Comparison of ENCODE assay signal across 9 mouse cellular contexts in the genomic region with DNA sequence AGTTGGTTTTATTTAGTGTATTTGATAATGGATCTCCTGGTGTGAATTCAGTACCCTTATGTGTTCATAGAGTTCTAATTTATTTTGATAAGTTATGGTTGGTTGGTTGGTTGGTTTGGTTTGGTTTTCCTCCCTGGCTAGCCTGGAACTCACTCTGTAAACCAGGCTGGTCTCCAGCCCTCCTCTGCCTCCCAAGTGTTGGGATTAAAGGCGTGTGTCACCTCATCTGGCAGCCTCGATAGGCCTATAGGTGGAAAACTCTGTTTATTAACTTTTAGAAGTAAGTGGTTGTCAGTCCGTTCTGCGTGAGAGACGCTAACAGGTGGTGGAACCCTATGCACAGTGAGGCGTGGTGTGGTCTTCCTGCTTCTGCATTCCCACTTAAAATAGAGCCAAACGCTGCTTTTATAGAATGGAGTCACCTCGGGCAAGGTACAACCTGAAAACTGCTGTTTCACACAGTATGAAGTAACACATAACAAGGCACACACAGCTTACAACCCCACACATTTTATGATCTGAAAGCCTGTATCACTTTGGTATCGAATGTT. TPM values are rescaled to one million over a fixed set of nuclear protein-coding genes. Genes with fewer than 3 reads are reported as not detected.
DNase-seq lines count a peak whose midpoint lies in the region; ATAC-seq and TF ChIP-seq lines count a peak whose summit lies in the region.
"Had no signal": no experiment of that assay in that cellular context is flagged by ENCODE, and none has a peak within 500 bp of the region (broad histone marks: within the 10 kb centered on the region; RNA-seq: fewer than 3 reads in every experiment).

No protein-coding gene starts in this region.

- no peak for TF ChIP-seq POLR2A in heart, adult 2 months (IDR thresholded peaks at IDR 0.05; ENCODE audit: insufficient read depth, low read depth, low read length)
- TF ChIP-seq POLR2A in limb, embryonic 14.5 days (IDR thresholded peaks at IDR 0.05; ENCODE audit: borderline replicate concordance, extremely low read depth, insufficient read depth, insufficient read length), result no peak

- 91% methylated on average over 9 of the region's 9 CpGs for WGBS in heart, adult 2 months
- 92% methylated on average over 9 of the region's 9 CpGs for WGBS in neural tube, embryonic 12.5 days
- WGBS in limb, embryonic 14.5 days, result 83% methylated on average over 9 of the region's 9 CpGs
- 91% methylated on average over 9 of the region's 9 CpGs for WGBS in stomach, embryonic 15.5 days

- no peaks in the 10 kb centered on the region for H3K27me3 ChIP-seq in heart, adult 2 months (ENCODE audit: control insufficient read depth, insufficient read depth, low read length)
- no peaks in the 10 kb centered on the region for H3K27me3 ChIP-seq in neural tube, embryonic 12.5 days (replicated peaks)
- H3K27me3 ChIP-seq in limb, embryonic 14.5 days (ENCODE audit: control insufficient read depth, insufficient read depth, low read length), result no peaks in the 10 kb centered on the region
- no peaks in the 10 kb centered on the region for H3K27me3 ChIP-seq in stomach, embryonic 15.5 days (replicated peaks)

- H3K9ac ChIP-seq in heart, adult 2 months (ENCODE audit: low read depth, low read length), result no peak overlapping the region
- H3K9ac ChIP-seq in neural tube, embryonic 12.5 days, result no peak overlapping the region
- no peak overlapping the region for H3K9ac ChIP-seq in limb, embryonic 14.5 days (ENCODE audit: low read depth, low read length, severe bottlenecking)
- no peak overlapping the region for H3K9ac ChIP-seq in stomach, embryonic 15.5 days

- no peak for TF ChIP-seq CTCF in heart, adult 2 months (IDR thresholded peaks at IDR 0.05)

- intact Hi-C loops in heart, adult 2 months (cut with DNase I), result no loop called here
- intact Hi-C loops in heart, postnatal 10 days (cut with DNase I), result no loop called here

- H3K27ac ChIP-seq in heart, adult 2 months, result peak overlapping the region; percentile 99
- H3K27ac ChIP-seq in neural tube, embryonic 12.5 days, result no peak overlapping the region
- no peak overlapping the region for H3K27ac ChIP-seq in limb, embryonic 14.5 days (replicated peaks; ENCODE audit: low read depth, low read length)
- H3K27ac ChIP-seq in stomach, embryonic 15.5 days, result no peak overlapping the region

- ATAC-seq in neural tube, embryonic 12.5 days (ENCODE audit: low FRiP score, low read depth), result no peak
- no peak for ATAC-seq in limb, embryonic 14.5 days (ENCODE audit: low FRiP score, low read depth)
- ATAC-seq in stomach, embryonic 15.5 days (ENCODE audit: insufficient read depth, low FRiP score, low read depth), result no peak

- H3K4me3 ChIP-seq in heart, adult 2 months, result no peak overlapping the region
- no peak overlapping the region for H3K4me3 ChIP-seq in neural tube, embryonic 12.5 days
- no peak overlapping the region for H3K4me3 ChIP-seq in limb, embryonic 14.5 days (replicated peaks; ENCODE audit: low read length)
- H3K4me3 ChIP-seq in stomach, embryonic 15.5 days (replicated peaks), result no peak overlapping the region

- H3K79me2 ChIP-seq in heart, adult 2 months (replicated peaks; ENCODE audit: control insufficient read depth, insufficient read depth, low read length), result no peaks in the 10 kb centered on the region

- H3K4me1 ChIP-seq in heart, adult 2 months (ENCODE audit: control insufficient read depth, insufficient read depth, low read length), result peaks cover 4% of the 10 kb centered on the region
- H3K4me1 ChIP-seq in neural tube, embryonic 12.5 days, result peaks cover 19% of the 10 kb centered on the region
- H3K4me1 ChIP-seq in limb, embryonic 14.5 days (ENCODE audit: control insufficient read depth, insufficient read depth, low read length), result peaks cover 13% of the 10 kb centered on the region
- H3K4me1 ChIP-seq in stomach, embryonic 15.5 days, result peaks cover 9% of the 10 kb centered on the region

- no peaks in the 10 kb centered on the region for H3K36me3 ChIP-seq in heart, adult 2 months (ENCODE audit: control insufficient read depth, insufficient read depth, low read length)
- no peaks in the 10 kb centered on the region for H3K36me3 ChIP-seq in neural tube, embryonic 12.5 days
- no peaks in the 10 kb centered on the region for H3K36me3 ChIP-seq in limb, embryonic 14.5 days (ENCODE audit: control insufficient read depth, insufficient read depth, low read length)
- H3K36me3 ChIP-seq in stomach, embryonic 15.5 days, result no peaks in the 10 kb centered on the region

- no peak for DNase-seq in heart, adult 2 months
- DNase-seq in heart, postnatal 10 days, result no peak
- DNase-seq in neural tube, embryonic 10.5 days (ENCODE audit: extremely low spot score, low spot score), result no peak
- no peak for DNase-seq in limb, embryonic 14.5 days (ENCODE audit: low spot score)
- no peak for DNase-seq in layer of hippocampus, postnatal 36 days
- DNase-seq in ovary, postnatal 36 days (ENCODE audit: low spot score), result no peak
- DNase-seq: adrenal gland, postnatal 14 days had no signal

- peak overlapping the region; percentile 69 for H3K4me2 ChIP-seq in neural tube, embryonic 12.5 days (replicated peaks)
- H3K4me2 ChIP-seq in limb, embryonic 14.5 days (replicated peaks; ENCODE audit: low read depth, low read length, severe bottlenecking), result peak overlapping the region; percentile 71; the same call in 1 of the 2 replicates
- peak overlapping the region; percentile 69 for H3K4me2 ChIP-seq in stomach, embryonic 15.5 days

- H3K9me3 ChIP-seq in neural tube, embryonic 12.5 days, result no peaks in the 10 kb centered on the region
- no peaks in the 10 kb centered on the region for H3K9me3 ChIP-seq in limb, embryonic 14.5 days (ENCODE audit: control insufficient read depth, low read length)
- no peaks in the 10 kb centered on the region for H3K9me3 ChIP-seq in stomach, embryonic 15.5 days

- TF ChIP-seq EP300 in heart, adult 2 months (IDR thresholded peaks at IDR 0.05; ENCODE audit: insufficient read depth, low read depth, low read length), result no peak

RNA-seq across cellular contexts. Expression of gene BC004004, which starts 1.6 kb away (rescaled TPM):
- total RNA-seq in heart, adult 2 months (2021), result 100 to 1,000 TPM; 264 to 318 TPM
- polyA plus RNA-seq in heart, adult 2 months (2012; rRNA removed), result 184 and 264 TPM in 2 replicates
- 100 to 1,000 TPM; 193 to 194 TPM for total RNA-seq in heart, postnatal 10 days (2021)
- polyA plus RNA-seq in neural tube, embryonic 12.5 days (2016; fragmentation: Nextera tagmentation; extraction: Ambion mirVana), result 74.8 and 75.3 TPM in 2 replicates
- polyA plus RNA-seq in limb, embryonic 14.5 days (2012; rRNA removed), result 58.7 and 64.6 TPM in 2 replicates
- polyA plus RNA-seq in limb, embryonic 14.5 days (2014; fragmentation: Nextera tagmentation; extraction: Ambion mirVana), result 85.3 and 87.6 TPM in 2 replicates
- 81.6 and 87.1 TPM in 2 replicates for polyA plus RNA-seq in stomach, embryonic 15.5 days (2015; fragmentation: Nextera tagmentation; extraction: Ambion mirVana)
- 10 to 100 TPM; 77.6 to 80.4 TPM for total RNA-seq in layer of hippocampus, postnatal 36 days (2021)

RNA-seq across cellular contexts. Expression of gene Ppil1, which starts 6.2 kb away (rescaled TPM):
- 10 to 100 TPM; 28.4 to 31.1 TPM for total RNA-seq in heart, adult 2 months (2021)
- polyA plus RNA-seq in heart, adult 2 months (2012; rRNA removed), result 33.2 and 41.7 TPM in 2 replicates
- total RNA-seq in heart, postnatal 10 days (2021), result 10 to 100 TPM; 31.2 to 34.1 TPM
- polyA plus RNA-seq in neural tube, embryonic 12.5 days (2016; fragmentation: Nextera tagmentation; extraction: Ambion mirVana), result 117 and 125 TPM in 2 replicates
- polyA plus RNA-seq in limb, embryonic 14.5 days (2012; rRNA removed), result 76.5 and 78.5 TPM in 2 replicates
- polyA plus RNA-seq in limb, embryonic 14.5 days (2014; fragmentation: Nextera tagmentation; extraction: Ambion mirVana), result 130 and 132 TPM in 2 replicates
- 148 and 150 TPM in 2 replicates for polyA plus RNA-seq in stomach, embryonic 15.5 days (2015; fragmentation: Nextera tagmentation; extraction: Ambion mirVana)
- 10 to 100 TPM; 17.6 to 17.9 TPM for total RNA-seq in layer of hippocampus, postnatal 36 days (2021)

RNA-seq across cellular contexts. Expression of gene Cpne5, which starts 32.3 kb away (rescaled TPM):
- 1 to 10 TPM; 4.4 to 5.2 TPM for total RNA-seq in heart, adult 2 months (2021)
- 10.7 and 11.2 TPM in 2 replicates for polyA plus RNA-seq in heart, adult 2 months (2012; rRNA removed)
- total RNA-seq in heart, postnatal 10 days (2021), result 1 to 10 TPM; 2.7 to 5.7 TPM
- polyA plus RNA-seq in neural tube, embryonic 12.5 days (2016; fragmentation: Nextera tagmentation; extraction: Ambion mirVana), result 7.0 and 7.7 TPM in 2 replicates
- polyA plus RNA-seq in limb, embryonic 14.5 days (2012; rRNA removed), result 14.7 and 17.9 TPM in 2 replicates
- 13.3 and 14.7 TPM in 2 replicates for polyA plus RNA-seq in limb, embryonic 14.5 days (2014; fragmentation: Nextera tagmentation; extraction: Ambion mirVana)
- 9.2 and 10.3 TPM in 2 replicates for polyA plus RNA-seq in stomach, embryonic 15.5 days (2015; fragmentation: Nextera tagmentation; extraction: Ambion mirVana)
- 10 to 100 TPM; 30.4 to 31.7 TPM for total RNA-seq in layer of hippocampus, postnatal 36 days (2021)

RNA-seq across cellular contexts. Expression of gene Pi16, which starts 47.3 kb away (rescaled TPM):
- total RNA-seq in heart, adult 2 months (2021), result 10 to 100 TPM; 24.1 to 40.7 TPM
- 63.1 and 73.5 TPM in 2 replicates for polyA plus RNA-seq in heart, adult 2 months (2012; rRNA removed)
- 10 to 100 TPM; 26.9 to 33.9 TPM for total RNA-seq in heart, postnatal 10 days (2021)
- polyA plus RNA-seq in neural tube, embryonic 12.5 days (2016; fragmentation: Nextera tagmentation; extraction: Ambion mirVana), result 1.2 and 1.3 TPM in 2 replicates
- polyA plus RNA-seq in limb, embryonic 14.5 days (2012; rRNA removed), result 2.0 and 2.6 TPM in 2 replicates
- polyA plus RNA-seq in limb, embryonic 14.5 days (2014; fragmentation: Nextera tagmentation; extraction: Ambion mirVana), result 1.4 and 2.2 TPM in 2 replicates
- 1.6 and 1.9 TPM in 2 replicates for polyA plus RNA-seq in stomach, embryonic 15.5 days (2015; fragmentation: Nextera tagmentation; extraction: Ambion mirVana)
- 1 to 10 TPM; 1.2 to 1.4 TPM for total RNA-seq in layer of hippocampus, postnatal 36 days (2021)
